In genomic region chr12:106963762-106964161, GRCm38 (mm10) we compare ENCODE assay signal across 11 mouse cellular contexts.
DNase-seq lines count a peak whose midpoint lies in the region; ATAC-seq lines count a peak whose summit lies in the region.
"Had no signal": no experiment of that assay in that cellular context is flagged by ENCODE, and none has a peak within 500 bp of the region (broad histone marks: within the 10 kb centered on the region; RNA-seq: fewer than 3 reads in every experiment).

No protein-coding gene starts in this region.

- H3K9me3 ChIP-seq in limb, embryonic 11.5 days (ENCODE audit: control insufficient read depth, low read length), result 0 out of 2 replicates have a peak, but pooled peaks cover 3% of the 10 kb centered on the region
- no peaks in the 10 kb centered on the region for H3K9me3 ChIP-seq in limb, embryonic 10.5 days (replicated peaks)
- H3K9me3 ChIP-seq: liver, embryonic 15.5 days had no signal

- no peak for ATAC-seq in limb, embryonic 11.5 days (ENCODE audit: insufficient number of reproducible peaks, low FRiP score, low TSS enrichment, low read depth)
- no peak for ATAC-seq in activated CD4-positive, CD25-positive, alpha-beta regulatory T cell, adult 4 months

- no peak overlapping the region for H3K4me2 ChIP-seq in limb, embryonic 11.5 days (ENCODE audit: low read depth, severe bottlenecking)
- H3K4me2 ChIP-seq: liver, embryonic 15.5 days had no signal

- no peak overlapping the region for H3K9ac ChIP-seq in limb, embryonic 11.5 days (ENCODE audit: low read length)
- H3K9ac ChIP-seq: liver, embryonic 15.5 days had no signal

- H3K36me3 ChIP-seq in limb, embryonic 11.5 days (ENCODE audit: control insufficient read depth, insufficient read depth, low read length), result no peaks in the 10 kb centered on the region
- H3K36me3 ChIP-seq in limb, embryonic 10.5 days, result no peaks in the 10 kb centered on the region
- H3K36me3 ChIP-seq: heart, embryonic 10.5 days; liver, embryonic 15.5 days had no signal

- H3K27ac ChIP-seq in limb, embryonic 11.5 days (replicated peaks; ENCODE audit: low read depth, low read length), result no peak overlapping the region
- no peak overlapping the region for H3K27ac ChIP-seq in limb, embryonic 10.5 days
- H3K27ac ChIP-seq: heart, embryonic 10.5 days; liver, embryonic 15.5 days had no signal

- H3K4me1 ChIP-seq in limb, embryonic 11.5 days (ENCODE audit: control insufficient read depth, insufficient read depth, low read length), result no peaks in the 10 kb centered on the region
- no peaks in the 10 kb centered on the region for H3K4me1 ChIP-seq in limb, embryonic 10.5 days
- H3K4me1 ChIP-seq: heart, embryonic 10.5 days; liver, embryonic 15.5 days had no signal

- H3K4me3 ChIP-seq in limb, embryonic 11.5 days (ENCODE audit: low read depth, low read length), result no peak overlapping the region
- no peak overlapping the region for H3K4me3 ChIP-seq in limb, embryonic 10.5 days
- H3K4me3 ChIP-seq: heart, embryonic 10.5 days; liver, embryonic 15.5 days had no signal

- DNase-seq in embryo, embryonic 10 days (ENCODE audit: low spot score), result peak; percentile 32
- DNase-seq in embryo, embryonic 9.5 days (ENCODE audit: extremely low spot score), result no peak
- DNase-seq in limb, embryonic 11.5 days (ENCODE audit: low spot score), result peak; percentile 49
- DNase-seq in limb, embryonic 10.5 days (ENCODE audit: low spot score), result no peak
- DNase-seq in R1 (ENCODE audit: low read depth, low spot score), result peak; percentile 81
- DNase-seq in testis, postnatal 10 days (ENCODE audit: low spot score), result peak; percentile 57
- DNase-seq in adipocyte (ENCODE audit: low spot score), result no peak
- DNase-seq: kidney, postnatal 14 days had no signal

- no peaks in the 10 kb centered on the region for H3K27me3 ChIP-seq in limb, embryonic 11.5 days (ENCODE audit: control insufficient read depth, insufficient read depth, low read length)
- no peaks in the 10 kb centered on the region for H3K27me3 ChIP-seq in limb, embryonic 10.5 days (ENCODE audit: low read depth, poor library complexity, severe bottlenecking)
- H3K27me3 ChIP-seq: liver, embryonic 15.5 days had no signal

- WGBS in limb, embryonic 11.5 days, result 61% methylated on average over 5 of the region's 5 CpGs
- WGBS in limb, embryonic 10.5 days, result 62% methylated on average over 5 of the region's 5 CpGs

Comparison
In these comparisons a context has a peak if more than half of its experiments do, and no peak if none do; other contexts are left out.
1. DNase-seq: peak in embryo, embryonic 10 days (single experiment), limb, embryonic 11.5 days (single experiment), R1 (single experiment) and testis, postnatal 10 days (single experiment); none in embryo, embryonic 9.5 days (single experiment), limb, embryonic 10.5 days (single experiment) and adipocyte (single experiment).